Mouse (Mus musculus) olfactory bulb, adult 2 months (tissue): ENCODE results near the gene Rundc3a. TPM values are rescaled to one million over a fixed set of nuclear protein-coding genes. Genes with fewer than 3 reads are reported as not detected.
A peak's percentile ranks its signal among the peaks of the same experiment; 100 is the strongest.

Experiments
- H3K27ac ChIP-seq: fragments of 200-500 bp; 2 replicates; pipeline ENCODE4 v1.5.1; 2012; ENCODE audit warnings: low read depth, low read length; ENCODE audit not compliant: insufficient read depth
- H3K4me1 ChIP-seq: fragments of 200-500 bp; 2 replicates; pipeline ENCODE4 v1.6.1; 2012; ENCODE audit warnings: low read length; ENCODE audit not compliant: control insufficient read depth, insufficient read depth
- H3K4me3 ChIP-seq: fragments of 200-500 bp; 2 replicates; pipeline ENCODE4 v1.5.1; 2012; ENCODE audit warnings: mild to moderate bottlenecking, low read depth, low read length, moderate library complexity; ENCODE audit not compliant: insufficient read depth
- CTCF ChIP-seq: fragments of 200-500 bp; IDR thresholded peaks from 2 replicates; pipeline ENCODE4 v1.5.1; 2012; ENCODE audit warnings: low read depth, mild to moderate bottlenecking, low read length, moderate library complexity; ENCODE audit not compliant: insufficient read depth
- POLR2A ChIP-seq: fragments of 200-500 bp; IDR thresholded peaks from 2 replicates; pipeline ENCODE4 v1.6.1; 2012; ENCODE audit warnings: mild to moderate bottlenecking, low read depth, low read length, moderate library complexity; ENCODE audit not compliant: insufficient read depth
- WGBS: fragments of 180-500 bp; shearing (Covaris S2); methylation state at CpG from one replicate; pipeline ENCODE4 v1.1.7; 2018; 5-methylcytosine and 5-hydroxymethylcytosine counted together
- polyA plus RNA-seq: library from polyadenylated mRNA; stranded (reverse); fragments of >200 nt; gene quantifications from 2 replicates; pipeline ENCODE4 v1.2.4, GENCODE M21; 2012; ENCODE audit warnings: low replicate concordance; ENCODE audit not compliant: missing spikeins, insufficient read depth, insufficient read length

The Rundc3a gene
- polyA plus RNA-seq, 1 experiment = not detected

DNA sequence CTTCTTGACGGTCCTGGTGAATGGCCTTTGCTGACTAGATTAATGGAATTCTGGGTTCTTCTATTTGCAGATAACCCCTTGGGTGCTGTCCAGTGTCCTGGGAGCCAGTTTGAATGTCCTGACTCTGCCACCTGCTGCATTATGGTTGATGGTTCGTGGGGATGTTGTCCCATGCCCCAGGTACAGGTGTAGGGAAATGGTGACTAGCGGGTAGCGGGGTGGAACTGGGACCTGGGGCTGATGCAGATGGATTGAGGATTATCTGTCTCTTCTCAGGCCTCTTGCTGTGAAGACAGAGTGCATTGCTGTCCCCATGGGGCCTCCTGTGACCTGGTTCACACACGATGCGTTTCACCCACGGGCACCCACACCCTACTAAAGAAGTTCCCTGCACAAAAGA is 40.7 kb downstream of the Rundc3a start:
- peaks cover 50% of the 10 kb centered on the region for H3K4me1 ChIP-seq
- no peak for TF ChIP-seq POLR2A
- H3K4me3 ChIP-seq = no peak overlapping the region
- no peak overlapping the region for H3K27ac ChIP-seq
- WGBS = 87% methylated on average over 7 of the region's 7 CpGs

GRCm38 (mm10) chr11:102434406-102434805 is 41.2 kb downstream of the Rundc3a start:
- TF ChIP-seq CTCF (peak; percentile 49), POLR2A (no peak)
- Histone ChIP-seq H3K4me3 (no peak overlapping the region), H3K27ac (no peak overlapping the region), H3K4me1 (peaks cover 50% of the 10 kb centered on the region)
- WGBS = 5% methylated on average over 7 of the region's 7 CpGs

DNA sequence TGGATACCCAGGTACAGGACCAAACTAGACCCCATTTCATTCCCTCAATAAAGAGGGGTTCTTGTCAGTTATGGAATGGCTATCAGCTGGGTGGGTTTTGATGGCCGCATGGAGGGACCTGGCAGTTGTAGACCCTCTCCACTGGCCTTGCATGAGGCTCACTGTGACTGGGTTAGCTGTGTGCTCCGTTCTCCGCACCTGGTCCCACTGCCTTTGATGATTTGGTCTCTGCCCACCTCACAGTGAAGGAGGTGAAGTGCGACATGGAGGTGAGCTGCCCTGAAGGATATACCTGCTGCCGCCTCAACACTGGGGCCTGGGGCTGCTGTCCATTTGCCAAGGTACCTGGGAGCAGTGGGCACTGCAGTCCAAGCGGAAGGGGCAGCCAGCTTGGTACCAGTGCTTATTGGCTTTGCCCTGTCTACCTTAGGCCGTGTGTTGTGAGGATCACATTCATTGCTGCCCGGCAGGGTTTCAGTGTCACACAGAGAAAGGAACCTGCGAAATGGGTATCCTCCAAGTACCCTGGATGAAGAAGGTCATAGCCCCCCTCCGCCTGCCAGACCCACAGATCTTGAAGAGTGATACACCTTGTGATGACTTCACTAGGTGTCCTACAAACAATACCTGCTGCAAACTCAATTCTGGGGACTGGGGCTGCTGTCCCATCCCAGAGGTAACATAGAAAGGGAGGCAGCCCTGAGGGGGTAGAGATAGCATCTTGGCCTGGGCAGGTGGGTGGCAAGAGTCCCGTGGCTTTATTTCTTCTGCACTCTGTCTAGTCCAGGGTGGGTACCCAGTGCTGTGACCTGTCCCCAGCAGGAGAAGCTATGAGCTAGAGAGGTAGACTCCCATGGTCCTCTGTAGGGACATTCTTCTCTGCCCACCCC is 41.9 kb downstream of the Rundc3a start:
- Histone ChIP-seq H3K4me1 (peaks cover 50% of the 10 kb centered on the region), H3K4me3 (no peak overlapping the region), H3K27ac (no peak overlapping the region)
- WGBS = 88% methylated on average over 11 of the region's 11 CpGs
- TF ChIP-seq CTCF (no peak), POLR2A (no peak)

DNA sequence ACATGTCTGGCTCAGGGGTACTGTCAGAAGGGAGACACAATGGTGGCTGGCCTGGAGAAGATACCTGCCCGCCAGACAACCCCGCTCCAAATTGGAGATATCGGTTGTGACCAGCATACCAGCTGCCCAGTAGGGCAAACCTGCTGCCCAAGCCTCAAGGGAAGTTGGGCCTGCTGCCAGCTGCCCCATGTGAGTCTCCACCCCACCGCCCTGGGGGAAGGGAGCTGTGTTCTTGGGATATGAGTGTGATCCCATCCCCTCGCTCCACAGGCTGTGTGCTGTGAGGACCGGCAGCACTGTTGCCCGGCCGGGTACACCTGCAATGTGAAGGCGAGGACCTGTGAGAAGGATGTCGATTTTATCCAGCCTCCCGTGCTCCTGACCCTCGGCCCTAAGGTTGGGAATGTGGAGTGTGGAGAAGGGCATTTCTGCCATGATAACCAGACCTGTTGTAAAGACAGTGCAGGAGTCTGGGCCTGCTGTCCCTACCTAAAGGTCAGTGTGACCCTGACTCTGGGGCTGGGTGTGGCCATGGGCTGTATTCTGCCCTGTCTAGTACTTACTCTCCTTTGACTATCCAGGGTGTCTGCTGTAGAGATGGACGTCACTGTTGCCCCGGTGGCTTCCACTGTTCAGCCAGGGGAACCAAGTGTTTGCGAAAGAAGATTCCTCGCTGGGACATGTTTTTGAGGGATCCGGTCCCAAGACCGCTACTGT is 42.7 kb downstream of the Rundc3a start:
- TF ChIP-seq POLR2A = no peak
- TF ChIP-seq CTCF = no peak
- Histone ChIP-seq H3K4me1 (peaks cover 50% of the 10 kb centered on the region), H3K27ac (no peak overlapping the region), H3K4me3 (no peak overlapping the region)
- WGBS = 85% methylated on average over 18 of the region's 18 CpGs

DNA sequence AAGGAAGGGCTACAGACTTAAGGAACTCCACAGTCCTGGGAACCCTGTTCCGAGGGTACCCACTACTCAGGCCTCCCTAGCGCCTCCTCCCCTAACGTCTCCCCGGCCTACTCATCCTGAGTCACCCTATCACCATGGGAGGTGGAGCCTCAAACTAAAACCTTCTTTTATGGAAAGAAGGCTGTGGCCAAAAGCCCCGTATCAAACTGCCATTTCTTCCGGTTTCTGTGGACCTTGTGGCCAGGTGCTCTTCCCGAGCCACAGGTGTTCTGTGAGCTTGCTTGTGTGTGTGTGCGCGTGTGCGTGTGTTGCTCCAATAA is 43.2 kb downstream of the Rundc3a start:
- no peak overlapping the region for H3K27ac ChIP-seq
- peaks cover 47% of the 10 kb centered on the region for H3K4me1 ChIP-seq
- 52% methylated on average over 10 of the region's 10 CpGs for WGBS
- TF ChIP-seq POLR2A = no peak
- TF ChIP-seq CTCF = no peak
- H3K4me3 ChIP-seq = no peak overlapping the region

DNA sequence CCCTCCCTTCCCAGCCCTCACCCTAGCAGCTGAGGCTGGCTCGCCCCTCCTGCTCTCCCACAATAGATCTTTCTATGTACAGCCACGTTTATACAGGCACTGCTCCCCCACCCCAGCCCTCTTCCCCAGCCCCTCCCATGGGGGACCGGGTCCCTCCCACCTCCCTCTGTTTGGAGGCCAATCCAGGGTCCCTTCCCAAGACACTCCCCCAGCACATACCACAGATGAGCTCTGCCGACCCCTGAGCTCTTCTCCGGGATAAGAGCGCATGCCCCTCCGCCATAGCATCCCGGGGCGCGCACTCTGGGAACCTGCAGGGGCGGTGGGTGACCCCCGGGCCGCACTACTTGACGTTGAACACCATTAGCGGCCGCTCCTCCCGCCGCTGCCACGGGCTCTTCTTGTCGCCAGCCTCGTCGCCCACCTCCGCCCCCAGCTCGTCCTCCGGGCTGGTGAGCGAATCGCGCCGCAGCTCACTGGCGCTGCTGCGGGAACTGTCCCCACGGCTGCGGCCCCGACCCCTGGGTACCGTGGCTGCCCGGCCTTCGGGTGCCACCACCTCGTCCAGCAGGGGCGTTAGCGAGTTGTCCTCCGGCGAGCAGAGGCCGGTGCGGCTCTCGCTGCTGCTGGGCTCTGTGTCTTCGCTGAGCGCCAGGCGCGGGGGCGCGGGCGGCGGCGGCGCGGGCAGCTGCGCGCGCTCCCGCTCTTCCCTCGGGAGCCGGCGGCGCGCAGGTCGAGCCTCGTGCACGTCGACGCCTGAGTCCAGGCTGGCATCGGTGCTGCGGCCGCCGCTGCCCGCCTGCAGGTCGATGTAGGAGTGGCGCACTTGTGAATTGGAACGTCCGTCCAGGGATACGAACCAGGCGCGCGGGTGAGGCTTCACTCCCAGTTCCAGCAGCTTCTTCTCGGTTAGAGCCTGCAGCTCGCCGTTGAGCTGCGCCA is 44.2 kb downstream of the Rundc3a start:
- peak overlapping the region; percentile 62 for H3K4me3 ChIP-seq
- WGBS = 8% methylated on average over 87 of the region's 87 CpGs
- peaks cover 42% of the 10 kb centered on the region for H3K4me1 ChIP-seq
- H3K27ac ChIP-seq = peak overlapping the region; percentile 74
- TF ChIP-seq POLR2A (no peak), CTCF (no peak; the same call in 1 of the 2 replicates)

GRCm38 (mm10) chr11:102438212-102439092 is 45.2 kb downstream of the Rundc3a start:
- 14% methylated on average over 77 of the region's 77 CpGs for WGBS
- Histone ChIP-seq H3K27ac (peak overlapping the region; percentile 23; the same call in 1 of the 2 replicates), H3K4me3 (peak overlapping the region; percentile 62), H3K4me1 (peaks cover 34% of the 10 kb centered on the region)
- TF ChIP-seq POLR2A (no peak; the same call in none of the 2 replicates), CTCF (peak; percentile 87)
